Mouse (Mus musculus) ES-E14 (cell line): ENCODE results near the gene Fastkd5.

Experiments
- CHD2 ChIP-seq: IDR thresholded peaks from 2 replicates; pipeline ENCODE4 v1.6.1; 2014; ENCODE audit warnings: mild to moderate bottlenecking, low read depth, low read length, inconsistent platforms
- HCFC1 ChIP-seq: IDR thresholded peaks from 2 replicates; pipeline ENCODE4 v1.6.1; 2012; ENCODE audit warnings: low read length, inconsistent platforms, borderline replicate concordance; ENCODE audit not compliant: insufficient read depth
- MAFK ChIP-seq: IDR thresholded peaks from 2 replicates; pipeline ENCODE4 v1.6.1; 2014; ENCODE audit warnings: mild to moderate bottlenecking, low read depth, low read length, inconsistent platforms; ENCODE audit not compliant: insufficient read depth

DNA sequence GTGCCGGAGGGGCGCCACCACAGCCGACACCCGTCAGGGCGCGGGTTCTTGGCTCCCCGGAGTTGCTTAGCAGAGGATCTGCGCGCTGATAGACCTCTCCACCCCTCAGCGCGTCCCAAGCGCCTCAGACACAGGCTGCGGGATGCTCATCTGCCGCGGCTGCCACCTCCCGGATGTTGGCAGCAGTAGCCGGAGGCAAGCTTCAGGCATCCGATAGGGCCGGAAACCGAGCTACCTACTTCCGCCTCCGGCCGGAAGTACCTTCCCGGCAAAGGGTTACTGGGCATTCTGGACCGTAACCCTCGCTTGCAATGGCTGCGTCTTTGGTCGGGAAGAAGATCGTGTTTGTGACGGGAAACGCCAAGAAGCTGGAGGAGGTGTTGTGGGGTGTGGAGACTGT is 37.7 kb upstream of the Fastkd5 start, which contains the start of gene Itpa:
- 0 out of 2 replicates have a peak, but pooled peaks have one; percentile 59 for TF ChIP-seq HCFC1
- no peak for TF ChIP-seq CHD2
- TF ChIP-seq MAFK = no peak
